Mouse (Mus musculus) right cerebral cortex, adult 18-20 months (tissue): ENCODE measurements at regions not wholly inside any gene's neighbourhood (a gene's known extent, or its start where the extent isn't known, plus 50 kb on each side); places are given as distances from the start of the nearest gene placed in this dataset.

Source experiments
- DNase-seq: peaks from one replicate; pipeline ENCODE4 v3.0.0; 2022; ENCODE audit warnings: mixed read lengths

DNA sequence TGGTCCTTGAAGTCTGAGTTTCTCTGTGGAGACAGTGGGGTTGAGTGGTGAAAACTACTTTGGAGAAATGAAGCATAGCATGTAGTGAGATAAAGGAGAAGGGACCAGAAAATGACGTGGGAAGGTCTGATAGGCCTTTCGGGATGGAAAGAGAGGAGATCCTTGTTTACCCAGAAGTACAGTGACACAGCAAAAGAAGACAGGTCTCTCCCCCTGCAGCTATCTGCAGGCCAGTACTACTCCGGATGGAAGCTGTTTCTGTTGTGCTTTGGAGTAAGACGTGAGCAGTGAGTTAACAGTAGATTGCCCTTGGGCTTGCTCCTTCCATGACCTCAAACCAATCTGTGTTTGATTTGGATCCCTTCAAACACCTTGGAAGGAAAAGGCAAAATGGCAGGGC, 1277.5 kb downstream of the Gsdmc2 start:
- no peak for DNase-seq

DNA sequence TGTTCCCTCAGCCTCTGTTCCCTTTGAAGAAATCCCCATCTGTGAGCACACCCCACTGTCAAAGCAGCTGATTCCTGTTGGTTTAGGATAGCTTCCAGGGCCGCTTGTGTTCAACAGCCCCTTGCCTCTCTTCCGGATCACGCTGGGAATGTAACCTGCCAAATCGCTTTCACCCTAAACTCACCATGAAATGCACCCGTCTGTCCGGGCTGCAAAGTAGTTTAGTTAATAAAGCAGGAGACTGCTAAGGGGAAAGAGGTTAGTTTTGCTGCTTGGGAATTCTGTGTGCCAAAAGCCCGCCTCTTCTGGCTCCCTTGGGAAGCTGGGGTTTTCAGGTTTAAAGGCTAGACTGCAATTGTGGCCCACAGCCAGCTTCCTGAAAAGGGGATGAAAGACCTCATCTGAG, 1278.9 kb downstream of the Gsdmc2 start:
- DNase-seq, result no peak

DNA sequence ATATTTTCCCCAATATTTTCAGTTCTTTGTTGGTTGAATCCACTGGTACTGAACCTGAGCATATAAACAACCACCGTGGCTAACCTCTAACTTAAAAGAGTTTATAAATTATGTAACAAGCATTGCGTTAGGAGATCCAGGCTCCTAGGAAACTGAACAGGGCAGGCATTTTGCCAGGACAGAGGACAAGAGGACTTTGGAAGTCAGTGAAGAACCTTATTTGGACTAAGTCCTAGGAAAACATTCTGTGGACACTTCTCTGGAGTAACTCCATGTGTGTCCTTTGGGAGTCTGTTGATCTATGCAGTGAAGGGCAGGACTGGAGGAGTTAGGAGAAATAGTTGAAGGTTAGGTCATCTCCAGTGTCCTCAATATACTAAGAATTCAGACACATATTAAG, 1311.7 kb downstream of the Gsdmc2 start:
- DNase-seq, result no peak

DNA sequence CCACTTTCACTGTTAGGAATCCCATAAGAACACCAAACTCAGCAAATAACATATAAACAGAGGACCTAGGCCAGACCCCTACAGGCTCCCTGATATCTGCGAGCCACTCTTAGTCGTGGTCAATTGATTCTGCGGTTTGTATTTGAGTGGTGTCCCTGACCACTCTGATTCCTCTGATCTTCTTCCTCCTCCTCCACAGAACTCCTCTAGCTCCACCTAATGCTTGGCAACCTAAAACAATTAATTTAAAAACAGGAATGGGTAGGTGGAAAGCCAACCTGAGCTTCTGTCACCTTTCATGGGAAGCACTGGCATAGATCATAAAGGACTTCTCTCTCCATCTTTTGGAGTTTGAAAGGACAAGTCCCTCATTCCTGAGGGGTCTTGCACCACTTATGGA, 1316.0 kb downstream of the Gsdmc2 start:
- DNase-seq, result no peak

DNA sequence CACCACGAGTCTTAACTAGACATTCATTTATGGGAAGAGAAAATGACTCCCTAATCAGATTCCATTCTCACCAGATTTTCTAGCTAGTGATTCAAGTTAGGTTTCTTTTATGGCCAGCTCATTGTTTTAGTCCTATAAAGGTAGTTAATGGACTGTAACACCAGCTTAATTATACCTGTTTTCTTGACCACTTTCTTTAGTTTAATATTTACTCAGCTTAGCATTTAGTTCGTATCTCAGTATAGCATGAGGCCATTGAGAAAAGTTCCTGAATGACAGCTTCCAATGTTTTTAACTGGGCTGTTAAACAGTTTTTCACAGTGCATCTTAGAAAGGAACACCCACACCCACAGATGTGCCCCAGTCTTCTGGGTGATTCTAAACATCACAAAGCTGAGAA, 1320.3 kb downstream of the Gsdmc2 start:
- no peak for DNase-seq

DNA sequence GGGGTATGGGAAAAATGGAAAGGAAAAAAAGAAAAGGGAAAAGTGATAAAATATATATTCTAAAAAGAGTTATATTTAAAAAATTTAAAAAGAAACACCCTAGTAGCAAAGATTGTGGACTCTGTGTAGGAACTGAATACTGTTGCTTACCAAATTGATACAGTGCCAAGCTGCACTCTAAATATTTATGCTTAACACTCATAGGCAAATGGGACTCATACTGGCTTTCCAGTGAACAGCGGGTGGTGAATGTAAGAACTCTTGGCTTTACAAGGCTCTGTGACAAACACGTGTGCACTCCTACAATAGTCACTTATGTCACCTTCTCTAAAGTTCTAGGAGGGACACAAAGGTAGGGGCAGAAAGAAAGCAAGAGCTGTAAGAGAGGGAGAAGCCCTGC, 1320.8 kb downstream of the Gsdmc2 start:
- DNase-seq, result no peak

DNA sequence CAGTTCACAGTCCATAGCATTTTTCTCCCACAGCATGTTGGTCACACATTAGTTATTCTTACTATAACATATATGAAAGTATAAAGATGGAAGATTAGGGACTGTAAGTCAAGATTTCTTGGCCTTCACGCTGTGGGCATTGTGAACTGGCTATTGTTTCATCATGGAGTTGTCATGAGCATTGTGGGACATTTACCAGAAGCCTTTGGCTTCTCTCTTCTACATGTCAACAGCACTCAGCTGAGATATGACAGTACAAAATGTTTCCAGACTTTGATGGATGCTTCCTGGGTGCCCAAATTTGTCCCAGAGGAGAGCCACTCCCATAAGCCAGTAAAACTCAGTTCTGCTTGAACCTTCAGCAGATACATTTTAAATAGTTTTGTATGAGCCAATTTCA, 1331.5 kb downstream of the Gsdmc2 start:
- DNase-seq, result no peak

DNA sequence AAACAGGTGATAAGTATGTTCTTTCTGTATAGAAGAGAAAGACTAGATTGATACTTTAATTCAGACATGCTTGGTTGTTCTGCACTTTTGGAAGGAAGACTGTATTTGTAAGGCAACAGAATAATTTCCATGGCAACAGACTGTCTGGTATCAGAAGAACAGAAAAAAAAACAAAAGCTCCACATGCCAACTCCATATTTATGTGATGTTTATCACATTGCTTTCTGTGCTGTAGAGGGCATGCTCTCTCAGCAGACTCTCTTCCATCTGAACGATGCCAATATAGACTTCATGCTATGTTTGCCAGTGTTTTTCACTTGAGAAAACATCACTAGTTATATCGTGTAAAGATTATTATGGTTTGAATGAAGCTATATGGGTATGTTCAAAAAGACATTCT, 1333.5 kb downstream of the Gsdmc2 start:
- no peak for DNase-seq

DNA sequence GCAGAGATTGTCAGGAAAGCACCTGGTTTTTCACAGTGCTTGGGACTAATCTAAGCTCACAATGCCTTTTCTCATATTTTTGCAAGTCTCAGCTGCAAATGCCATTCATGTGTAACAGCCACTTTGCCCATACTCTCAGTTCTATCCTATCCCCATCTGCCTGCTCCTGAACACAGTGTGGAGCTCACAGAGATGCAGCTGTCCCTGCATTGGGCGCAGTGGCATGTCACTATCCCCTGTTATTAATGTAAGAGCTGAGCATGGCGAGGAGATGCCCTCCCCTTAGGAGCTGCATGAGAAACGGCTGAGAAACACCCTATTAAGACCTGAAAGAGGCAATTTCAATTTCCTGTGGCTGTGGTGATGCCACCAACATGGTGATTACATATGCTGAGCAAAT, 1341.1 kb downstream of the Gsdmc2 start:
- no peak for DNase-seq

DNA sequence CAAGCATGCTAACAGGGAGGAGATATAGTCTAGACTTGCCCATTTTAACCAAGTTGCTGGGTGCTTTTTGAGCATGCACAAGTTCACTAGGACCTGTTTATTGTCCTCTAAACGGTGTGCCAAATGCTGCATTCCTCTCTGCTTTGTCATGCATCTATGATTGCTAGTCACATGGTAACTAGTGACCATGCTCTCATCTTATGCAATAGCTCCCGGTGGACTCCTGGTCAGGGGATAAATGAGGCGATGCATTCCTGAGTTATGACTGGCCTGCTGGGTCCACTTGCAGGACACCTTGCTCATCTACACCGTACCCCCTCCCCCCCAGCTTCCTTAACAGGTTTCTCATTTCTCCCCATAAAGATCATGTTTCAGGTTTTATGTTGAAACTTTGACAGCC, 1344.0 kb downstream of the Gsdmc2 start:
- no peak for DNase-seq

DNA sequence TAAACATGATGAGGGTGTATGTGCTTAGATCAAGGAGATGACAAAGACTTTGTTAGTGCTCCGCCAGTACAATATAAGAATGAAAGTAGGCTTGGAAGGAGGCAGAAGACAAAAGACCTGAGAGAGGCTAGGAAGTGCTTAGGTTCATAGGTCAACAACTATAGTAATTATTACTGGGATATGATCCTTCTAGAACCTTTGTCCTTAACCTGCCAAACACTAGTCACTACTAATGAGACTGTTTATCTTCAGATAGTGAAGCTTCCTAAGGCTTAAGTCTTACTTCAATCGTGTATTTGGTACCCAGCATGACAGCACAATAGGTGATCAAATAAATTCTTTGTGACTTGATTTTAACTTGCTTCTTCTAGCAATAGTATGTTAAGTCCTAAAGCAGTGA, 1344.5 kb downstream of the Gsdmc2 start:
- DNase-seq, result no peak

DNA sequence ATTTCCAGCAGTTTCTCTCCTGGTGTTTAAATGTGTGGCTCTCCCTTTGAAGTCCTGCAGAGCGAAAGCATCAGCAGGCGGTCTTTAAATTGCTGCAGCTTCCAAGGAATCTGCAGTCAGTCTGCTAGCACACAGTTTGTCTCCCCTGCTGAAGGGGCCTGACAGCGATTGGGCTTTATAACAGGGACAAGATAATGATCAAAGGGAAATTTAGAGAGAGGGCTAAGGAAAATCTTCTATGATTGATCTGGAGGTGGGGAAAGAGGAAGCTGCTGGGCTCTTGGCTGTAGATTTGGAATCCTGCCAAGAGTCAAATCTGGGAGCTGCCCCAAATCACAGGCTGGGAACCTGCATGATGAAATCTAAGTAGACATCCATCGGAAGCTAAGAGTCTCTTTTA, 1348.8 kb downstream of the Gsdmc2 start:
- no peak for DNase-seq

DNA sequence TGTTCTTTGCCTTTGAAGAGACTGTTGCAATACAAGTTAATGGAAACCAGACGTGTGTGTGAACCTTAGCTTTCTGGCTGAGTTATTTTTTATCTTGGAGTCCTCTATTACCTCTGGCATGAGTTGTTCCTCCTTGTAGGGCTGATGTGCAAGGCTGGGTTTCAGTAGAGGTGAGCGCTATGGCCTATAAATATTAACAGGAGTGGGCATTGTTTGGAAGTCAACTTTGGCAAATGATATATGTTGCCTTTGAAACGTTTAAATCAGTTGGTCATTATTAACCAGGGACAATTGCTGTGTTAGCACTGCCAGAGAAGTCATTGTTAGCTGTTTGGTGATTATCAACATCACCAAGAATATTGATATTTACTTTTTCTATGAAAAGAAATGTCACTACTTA, 1352.6 kb downstream of the Gsdmc2 start:
- no peak for DNase-seq

DNA sequence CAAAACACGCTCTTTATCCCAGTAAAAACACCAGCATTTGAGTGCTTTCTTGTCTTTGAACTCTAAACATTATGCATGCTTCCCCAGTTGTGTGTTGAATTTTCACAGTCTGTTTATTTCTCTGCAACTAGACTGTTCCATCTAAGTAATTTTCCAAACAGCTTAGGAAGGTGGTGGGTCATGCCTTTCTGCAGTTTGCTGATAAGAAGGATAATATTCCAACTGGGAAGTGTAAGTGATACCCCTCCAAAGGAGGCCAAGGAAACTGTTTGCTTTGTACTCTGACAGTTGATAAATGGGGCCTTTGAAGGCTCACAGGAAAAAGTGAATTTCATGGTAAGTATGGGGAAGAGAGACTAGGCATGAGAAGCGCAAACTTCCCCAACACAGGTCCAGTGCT, 1354.4 kb downstream of the Gsdmc2 start:
- no peak for DNase-seq

DNA sequence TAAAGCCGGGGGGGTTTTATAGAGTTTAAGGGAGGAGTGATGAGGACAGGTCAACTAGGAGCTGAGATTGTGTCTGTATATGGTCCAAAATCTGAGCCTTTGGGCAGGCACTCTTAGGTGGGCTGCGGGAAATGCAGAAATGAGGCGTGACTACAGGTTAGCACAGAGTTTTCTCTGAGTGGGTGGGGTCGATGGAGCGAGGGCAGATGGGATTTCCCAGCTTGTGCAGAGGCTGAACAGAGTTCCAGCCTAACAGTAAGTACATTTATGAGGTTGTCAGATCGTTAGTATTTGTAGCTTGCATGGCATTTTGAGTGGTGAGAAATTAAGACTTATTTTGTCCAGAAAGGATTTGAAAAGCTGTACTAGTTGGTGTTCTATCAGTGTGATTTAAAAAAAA, 1358.4 kb downstream of the Gsdmc2 start:
- no peak for DNase-seq

DNA sequence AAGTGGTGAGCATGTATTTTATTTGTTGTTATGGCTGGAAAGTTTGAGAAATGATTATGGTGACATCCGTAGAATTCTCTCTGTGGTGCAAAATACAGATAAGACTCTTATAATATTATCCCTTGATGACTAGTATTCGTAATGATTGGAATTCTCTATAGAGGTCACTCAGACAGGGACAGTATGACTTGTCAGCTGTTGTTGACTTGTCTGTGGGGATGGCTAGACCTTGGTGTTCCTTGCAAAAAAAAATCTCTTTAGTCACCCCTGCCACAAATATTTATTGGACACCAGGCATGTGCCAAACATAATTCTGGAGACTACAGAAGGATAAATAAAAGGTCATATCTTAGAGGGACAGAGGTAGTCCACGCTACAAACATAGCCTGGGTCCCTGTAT, 1360.6 kb downstream of the Gsdmc2 start:
- DNase-seq, result no peak

DNA sequence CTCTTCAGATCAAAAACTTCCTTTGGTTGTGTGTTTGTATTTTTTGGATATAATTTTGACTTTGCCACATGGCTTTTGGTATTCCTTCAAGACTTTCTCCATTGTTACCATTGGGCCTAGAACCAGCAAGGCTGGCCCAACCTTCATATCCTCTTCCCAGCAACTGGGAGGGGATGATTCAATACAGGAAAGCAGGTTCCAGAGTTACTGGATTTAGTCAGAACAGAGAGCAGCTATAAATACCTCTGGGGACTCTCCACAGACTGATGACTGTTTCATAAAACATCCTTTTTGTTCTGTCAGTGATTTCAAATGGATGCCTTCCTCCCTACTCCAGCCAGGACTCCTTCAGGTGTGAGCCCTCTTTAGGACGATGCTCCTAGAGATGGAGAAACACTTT, 1361.4 kb downstream of the Gsdmc2 start:
- DNase-seq, result no peak

DNA sequence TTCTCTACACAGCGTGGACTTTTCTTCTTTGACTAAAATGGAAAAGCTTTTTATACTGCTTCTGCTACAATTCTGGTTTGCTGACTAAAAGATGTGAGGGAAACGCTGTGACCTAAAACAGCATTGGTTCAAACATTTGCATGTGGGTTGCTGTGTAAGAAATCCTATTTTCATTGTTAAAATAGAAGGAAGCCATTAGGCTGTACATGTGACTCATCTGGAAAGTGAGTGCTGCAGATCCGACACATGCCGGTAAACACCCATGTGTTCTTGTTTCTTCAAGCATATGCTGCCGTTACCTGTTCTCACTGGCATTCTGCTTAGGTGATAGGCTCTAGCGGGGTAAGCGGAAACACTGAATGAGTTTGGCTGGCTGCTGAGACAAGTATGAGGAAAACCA, 1362.6 kb downstream of the Gsdmc2 start:
- peak; percentile 4 for DNase-seq

DNA sequence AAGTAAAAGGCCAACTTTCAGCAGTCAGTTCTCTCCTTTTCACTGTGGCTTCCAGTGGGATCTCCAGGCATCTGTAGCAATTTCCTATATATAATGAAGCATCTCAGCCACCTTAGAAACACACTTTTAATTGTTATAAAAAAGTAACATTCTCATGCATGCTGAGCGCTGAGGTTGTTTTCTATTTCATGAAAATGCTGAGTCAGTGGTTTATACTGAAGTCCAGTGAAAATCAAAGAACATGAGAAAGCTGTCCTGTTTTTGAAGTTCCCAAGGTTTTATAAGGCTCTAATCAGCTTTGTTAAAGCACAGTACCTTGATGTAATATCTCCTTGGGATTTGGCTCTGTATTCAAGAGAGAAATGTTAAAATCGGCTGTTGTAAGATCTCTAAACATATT, 1367.2 kb downstream of the Gsdmc2 start:
- no peak for DNase-seq

DNA sequence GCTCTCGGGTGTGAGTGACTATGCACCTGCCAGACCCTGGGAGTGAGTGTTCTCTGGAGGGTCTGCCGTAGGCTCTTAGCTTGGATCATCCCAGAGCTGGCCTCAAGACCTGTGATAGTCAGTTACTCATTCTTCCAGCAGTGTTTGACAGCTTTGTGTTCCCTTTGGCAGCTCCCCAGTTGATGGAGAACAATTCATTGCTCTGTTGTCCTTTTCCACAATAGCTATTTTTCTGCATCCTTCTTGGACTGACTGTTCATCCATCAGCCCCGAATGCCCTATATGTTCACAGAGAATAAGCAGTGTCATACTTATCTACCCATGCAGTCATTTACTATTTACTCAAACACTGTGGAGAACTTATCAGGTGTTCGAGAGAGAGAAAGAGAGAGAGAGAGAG, 1368.5 kb downstream of the Gsdmc2 start:
- no peak for DNase-seq

DNA sequence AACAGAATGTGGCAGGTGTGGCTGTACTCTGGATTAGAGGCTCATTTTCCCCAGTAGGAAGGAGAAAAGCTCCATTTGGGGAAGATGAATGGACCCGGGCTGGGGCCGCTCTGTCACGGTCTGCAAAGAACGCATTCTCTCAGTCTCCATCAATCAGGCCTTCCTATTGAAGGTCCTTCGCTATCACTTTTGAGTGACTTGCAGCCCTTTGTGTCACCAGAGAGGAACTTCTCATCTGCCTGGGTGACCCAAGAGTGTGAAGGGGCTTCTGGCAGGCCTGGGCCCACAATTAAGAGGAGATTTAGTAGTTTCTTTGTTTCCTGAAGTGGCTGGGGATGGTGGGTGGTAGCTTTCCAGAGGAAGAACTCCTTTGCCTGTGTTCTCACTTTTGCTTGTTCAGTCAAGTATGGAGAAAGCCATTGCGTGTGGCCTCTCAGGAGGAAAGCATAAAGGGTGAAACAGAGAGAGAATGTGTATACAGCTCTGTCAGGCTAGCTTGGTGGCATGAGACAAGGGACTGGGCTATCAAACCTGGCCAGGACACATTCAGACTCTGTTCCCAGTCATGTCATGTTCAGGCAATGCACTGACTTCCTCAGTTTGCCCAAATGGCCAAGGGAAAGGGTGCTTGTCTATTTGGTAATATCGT, 1374.2 kb downstream of the Gsdmc2 start:
- no peak for DNase-seq

DNA sequence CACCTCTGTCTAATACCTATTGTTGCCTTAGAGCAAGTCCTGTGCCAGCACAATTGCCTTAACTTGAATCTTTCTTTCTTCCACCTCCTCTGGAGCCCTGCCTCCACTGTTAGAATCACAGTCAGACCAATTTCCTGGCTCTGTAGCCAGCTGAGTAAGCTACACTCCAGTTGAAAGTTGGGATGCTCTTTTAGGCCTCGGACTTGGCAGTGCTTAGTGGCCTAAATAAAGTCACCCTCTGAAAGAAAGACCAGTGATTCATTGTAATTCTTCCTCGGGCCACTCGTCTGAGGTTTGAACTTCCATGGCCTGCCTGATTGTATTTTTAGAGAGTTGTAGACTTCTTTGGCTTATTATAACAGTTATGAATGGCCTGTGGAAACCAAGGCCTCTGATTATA, 1376.9 kb downstream of the Gsdmc2 start:
- DNase-seq, result no peak

DNA sequence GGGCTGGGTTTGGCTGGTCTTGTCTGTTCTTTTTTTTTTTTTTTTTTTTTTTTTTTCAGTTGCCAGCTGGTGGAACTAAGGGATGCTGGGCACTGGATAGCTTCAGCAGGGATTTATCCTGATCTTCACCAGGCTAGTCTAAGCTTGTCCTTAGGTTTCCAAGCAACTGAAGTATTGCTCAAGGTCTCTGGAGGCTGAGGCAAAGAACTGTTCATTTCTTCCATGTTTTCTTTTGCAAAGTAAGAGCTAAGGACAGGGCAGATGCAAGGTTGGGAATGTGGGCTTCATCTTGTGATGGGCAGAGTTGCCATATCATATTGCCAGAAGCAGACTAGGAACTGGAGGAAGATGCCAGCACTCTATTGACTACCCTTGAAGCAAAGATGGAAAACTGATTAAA, 1378.1 kb downstream of the Gsdmc2 start:
- no peak for DNase-seq

DNA sequence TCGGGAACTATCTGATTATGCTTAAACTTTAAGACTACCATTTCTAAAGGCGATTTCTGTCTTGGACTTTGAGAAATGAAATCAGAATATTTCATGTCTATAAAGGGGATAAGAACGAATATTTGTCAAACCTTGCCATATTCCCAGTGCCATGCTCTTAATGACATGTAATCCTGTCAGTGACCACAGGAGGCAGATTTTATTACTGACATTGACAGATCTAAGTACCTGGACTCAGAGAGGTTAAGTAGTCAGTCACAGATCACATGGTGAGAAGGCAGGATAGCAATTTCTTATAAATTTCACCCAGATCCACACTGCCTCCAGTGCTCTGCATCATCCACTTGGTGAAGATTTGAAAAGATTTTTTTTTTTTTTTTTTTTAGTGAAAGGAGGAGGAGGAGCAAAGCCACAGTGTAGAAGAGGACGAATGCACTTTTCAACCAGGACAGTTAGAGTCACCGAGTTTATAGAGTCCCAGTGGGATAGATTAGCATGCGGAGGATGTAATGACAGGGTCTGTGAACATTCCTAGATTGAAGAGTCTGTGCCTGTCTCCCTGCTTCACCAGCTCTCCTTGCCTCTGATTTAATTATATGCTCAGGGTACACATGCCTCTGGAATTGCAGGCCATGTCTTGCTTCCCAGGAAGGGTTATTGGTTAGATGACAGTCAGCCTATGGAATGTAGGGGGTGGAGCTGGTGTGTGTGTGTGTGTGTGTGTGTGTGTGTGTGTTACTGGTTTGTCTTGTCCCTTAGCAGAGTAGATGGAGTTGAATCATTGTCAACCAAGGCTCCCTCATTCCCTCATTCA, 1379.7 kb downstream of the Gsdmc2 start:
- DNase-seq, result no peak

DNA sequence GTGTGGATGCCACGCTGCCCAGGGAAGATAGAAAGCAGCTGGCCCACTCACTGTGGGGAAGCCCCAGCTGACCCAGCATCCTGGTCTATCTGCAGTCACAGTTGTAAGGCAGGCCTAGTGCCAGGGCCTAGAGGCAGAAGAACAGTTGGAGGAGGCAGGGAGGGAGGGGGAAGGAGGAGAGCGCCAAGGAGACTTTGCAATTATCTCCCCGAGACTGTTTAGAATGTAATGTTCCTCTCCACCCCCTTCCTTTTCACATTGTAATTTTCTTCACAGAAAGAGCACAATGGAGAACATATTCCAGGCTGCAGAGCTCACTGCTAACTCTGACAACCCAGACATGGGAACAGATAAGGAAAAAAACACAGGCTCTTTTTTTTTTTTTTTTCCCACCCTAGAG, 1382.3 kb downstream of the Gsdmc2 start:
- peak; percentile 80 for DNase-seq
